Mouse (Mus musculus): Measurements from ENCODE around the gene Klf1. TPM values are rescaled to one million over a fixed set of nuclear protein-coding genes. Genes with fewer than 3 reads are reported as not detected.

Gene Klf1
- total and polyA plus RNA-seq, 3 experiments, result 0.08 to 0.16 TPM; not detected in 1

DNA sequence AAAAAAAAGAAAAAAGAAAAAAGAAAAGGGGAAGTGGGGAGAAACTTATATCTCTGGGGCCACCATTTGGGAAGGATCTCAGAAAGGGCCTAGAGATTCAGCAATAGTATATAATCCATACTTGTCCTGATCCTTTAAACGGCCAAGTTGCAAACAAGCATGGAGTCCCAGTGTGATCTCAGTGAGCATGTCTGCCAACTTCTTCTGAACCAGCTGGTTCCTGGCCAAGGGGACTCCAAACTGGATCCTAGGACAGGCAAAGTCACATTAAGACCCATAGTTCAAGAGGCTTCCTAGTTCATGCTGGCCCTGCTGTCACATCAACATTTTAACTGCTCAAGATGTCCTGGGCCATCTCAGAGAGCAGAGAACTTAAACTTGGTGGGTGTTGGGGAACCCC is 12.6 kb upstream of the Klf1 start:
- no peaks in the 10 kb centered on the region for H3K27me3 ChIP-seq (ENCODE audit: control insufficient read depth, insufficient read depth, low read length)
- H3K27ac ChIP-seq, result no peak overlapping the region
- 81% methylated on average over 1 of the region's 1 CpGs for WGBS
- TF ChIP-seq CTCF (IDR thresholded peaks at IDR 0.05) (no peak), POLR2A (IDR thresholded peaks at IDR 0.05; ENCODE audit: insufficient read depth, low read depth, low read length) (no peak), EP300 (IDR thresholded peaks at IDR 0.05; ENCODE audit: insufficient read depth, low read depth, low read length) (no peak)
- no peak overlapping the region for H3K4me3 ChIP-seq
- no peak overlapping the region for H3K9ac ChIP-seq (ENCODE audit: low read depth, low read length)
- H3K4me1 ChIP-seq (ENCODE audit: control insufficient read depth, insufficient read depth, low read length), result no peaks in the 10 kb centered on the region
- DNase-seq, result no peak
- H3K36me3 ChIP-seq (ENCODE audit: control insufficient read depth, insufficient read depth, low read length), result no peaks in the 10 kb centered on the region; the same call in 1 of the 2 replicates
- intact Hi-C loops (cut with DNase I), result no loop called here
- no peaks in the 10 kb centered on the region for H3K79me2 ChIP-seq (replicated peaks; ENCODE audit: control insufficient read depth, insufficient read depth, low read length)

DNA sequence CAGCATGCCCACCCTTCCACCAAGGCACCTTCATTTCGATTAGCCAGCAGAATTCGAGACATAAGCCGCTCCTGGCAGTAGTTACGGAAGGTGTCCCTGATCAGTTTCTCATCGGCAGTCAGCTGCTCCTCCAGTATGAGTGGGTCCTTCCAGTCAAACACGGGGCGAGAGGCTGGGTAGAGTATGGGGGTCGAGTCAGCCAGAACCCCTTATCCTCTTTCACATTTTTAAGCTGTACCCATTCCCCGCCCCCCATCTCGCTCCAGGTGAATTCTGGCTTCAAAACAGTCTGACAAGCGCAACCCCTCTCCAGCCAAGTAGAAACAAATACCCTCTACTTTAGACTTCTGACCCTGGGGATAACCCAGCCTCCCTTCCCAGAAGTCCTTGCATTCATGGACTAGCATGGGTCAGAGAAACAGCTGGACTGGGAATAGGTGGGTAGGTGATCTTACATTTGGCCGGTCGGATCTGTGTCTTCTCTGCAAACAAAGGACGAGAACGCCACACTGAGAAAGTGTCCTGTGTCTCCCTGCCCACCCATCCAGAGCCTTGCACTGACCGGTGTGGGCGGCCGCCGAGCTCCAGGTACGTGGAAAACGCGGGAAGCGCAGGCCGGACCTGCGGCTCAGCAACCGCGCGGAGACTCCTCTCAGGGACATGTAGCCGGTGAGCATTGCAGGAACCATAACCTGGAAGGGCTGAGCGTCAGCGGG is 8.6 kb upstream of the Klf1 start:
- intact Hi-C loops (cut with DNase I), result no loop called here
- TF ChIP-seq CTCF (IDR thresholded peaks at IDR 0.05) (no peak), EP300 (IDR thresholded peaks at IDR 0.05; ENCODE audit: insufficient read depth, low read depth, low read length) (no peak), POLR2A (IDR thresholded peaks at IDR 0.05; ENCODE audit: insufficient read depth, low read depth, low read length) (no peak)
- H3K4me1 ChIP-seq (ENCODE audit: control insufficient read depth, insufficient read depth, low read length), result no peaks in the 10 kb centered on the region
- no peaks in the 10 kb centered on the region for H3K27me3 ChIP-seq (ENCODE audit: control insufficient read depth, insufficient read depth, low read length)
- no peak for DNase-seq
- 12% methylated on average over 31 of the region's 31 CpGs for WGBS
- H3K27ac ChIP-seq, result peak overlapping the region; percentile 76
- H3K36me3 ChIP-seq (ENCODE audit: control insufficient read depth, insufficient read depth, low read length), result no peaks in the 10 kb centered on the region
- no peaks in the 10 kb centered on the region for H3K79me2 ChIP-seq (replicated peaks; ENCODE audit: control insufficient read depth, insufficient read depth, low read length)
- peak overlapping the region; percentile 67 for H3K4me3 ChIP-seq
- H3K9ac ChIP-seq (ENCODE audit: low read depth, low read length), result peak overlapping the region; percentile 60

DNA sequence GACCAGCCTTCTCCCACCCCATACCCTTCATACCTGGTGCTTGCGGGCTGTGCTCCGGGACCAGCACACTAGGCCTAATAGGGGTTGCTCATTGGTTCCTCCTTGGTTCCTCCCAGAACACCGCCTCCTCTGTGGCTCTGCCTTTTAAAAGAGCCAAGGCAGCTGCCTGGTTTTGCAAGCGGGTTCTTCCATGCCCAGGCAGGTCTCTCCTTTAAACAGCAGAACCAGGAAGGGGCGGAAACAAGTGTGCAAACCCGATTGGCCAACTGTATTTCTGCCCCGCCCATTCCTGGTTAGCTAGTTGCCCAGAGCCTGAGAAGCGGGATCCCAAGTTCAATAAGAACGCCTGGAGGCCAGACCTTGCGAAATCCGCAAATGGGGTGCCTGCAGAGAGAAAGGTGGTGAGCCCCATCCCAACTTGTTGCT is 8.0 kb upstream of the Klf1 start, which contains the start of gene Gcdh:
Gene Gcdh (minus strand): TSS at position 213 of the 426 bp plus-strand sequence.
- WGBS, result under 1% methylated on average over 11 of the region's 11 CpGs
- intact Hi-C loops (cut with DNase I), result no loop called here
- Histone ChIP-seq H3K79me2 (replicated peaks; ENCODE audit: control insufficient read depth, insufficient read depth, low read length) (no peaks in the 10 kb centered on the region), H3K4me3 (peak within 1 kb of the TSS; percentile 67), H3K36me3 (ENCODE audit: control insufficient read depth, insufficient read depth, low read length) (no peaks in the 10 kb centered on the region), H3K27ac (peak within 1 kb of the TSS; percentile 76), H3K27me3 (ENCODE audit: control insufficient read depth, insufficient read depth, low read length) (no peaks in the 10 kb centered on the region), H3K9ac (ENCODE audit: low read depth, low read length) (peak within 1 kb of the TSS; percentile 64), H3K4me1 (ENCODE audit: control insufficient read depth, insufficient read depth, low read length) (no peaks in the 10 kb centered on the region)
- DNase-seq, result peak; percentile 91 to 95
- TF ChIP-seq CTCF (IDR thresholded peaks at IDR 0.05), result no peak
- 0 out of 2 replicates have a peak, but pooled peaks have one; percentile 56 for TF ChIP-seq EP300 (IDR thresholded peaks at IDR 0.05; ENCODE audit: insufficient read depth, low read depth, low read length)
- TF ChIP-seq POLR2A (IDR thresholded peaks at IDR 0.05; ENCODE audit: insufficient read depth, low read depth, low read length), result peak; percentile 76

DNA sequence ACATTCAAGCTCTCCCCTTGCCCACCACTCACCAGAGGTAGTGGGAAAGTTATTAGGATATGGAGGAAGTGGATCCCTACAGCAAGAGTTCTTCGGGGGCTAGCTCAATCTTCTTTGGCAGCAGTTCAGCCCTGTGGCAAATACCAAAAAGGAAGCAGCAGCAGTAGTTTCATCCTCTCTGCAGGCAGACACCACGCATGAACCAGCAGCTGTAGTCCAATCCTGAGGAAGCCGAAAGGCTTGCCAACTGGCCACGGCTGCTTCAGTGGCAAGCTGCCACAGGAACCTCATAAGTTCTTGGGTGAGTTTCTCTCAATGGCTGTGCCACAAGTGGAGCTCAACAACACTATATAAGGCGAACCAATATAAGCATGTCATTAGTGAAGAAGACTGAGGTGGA is 5.8 kb upstream of the Klf1 start:
- DNase-seq, result no peak
- Histone ChIP-seq H3K4me3 (no peak overlapping the region), H3K79me2 (replicated peaks; ENCODE audit: control insufficient read depth, insufficient read depth, low read length) (no peaks in the 10 kb centered on the region), H3K36me3 (ENCODE audit: control insufficient read depth, insufficient read depth, low read length) (no peaks in the 10 kb centered on the region), H3K27me3 (ENCODE audit: control insufficient read depth, insufficient read depth, low read length) (no peaks in the 10 kb centered on the region), H3K4me1 (ENCODE audit: control insufficient read depth, insufficient read depth, low read length) (no peaks in the 10 kb centered on the region), H3K9ac (ENCODE audit: low read depth, low read length) (no peak overlapping the region), H3K27ac (no peak overlapping the region)
- 79% methylated on average over 5 of the region's 5 CpGs for WGBS
- intact Hi-C loops (cut with DNase I), result no loop called here
- no peak for TF ChIP-seq POLR2A (IDR thresholded peaks at IDR 0.05; ENCODE audit: insufficient read depth, low read depth, low read length)
- TF ChIP-seq CTCF (IDR thresholded peaks at IDR 0.05), result no peak
- TF ChIP-seq EP300 (IDR thresholded peaks at IDR 0.05; ENCODE audit: insufficient read depth, low read depth, low read length), result no peak

DNA sequence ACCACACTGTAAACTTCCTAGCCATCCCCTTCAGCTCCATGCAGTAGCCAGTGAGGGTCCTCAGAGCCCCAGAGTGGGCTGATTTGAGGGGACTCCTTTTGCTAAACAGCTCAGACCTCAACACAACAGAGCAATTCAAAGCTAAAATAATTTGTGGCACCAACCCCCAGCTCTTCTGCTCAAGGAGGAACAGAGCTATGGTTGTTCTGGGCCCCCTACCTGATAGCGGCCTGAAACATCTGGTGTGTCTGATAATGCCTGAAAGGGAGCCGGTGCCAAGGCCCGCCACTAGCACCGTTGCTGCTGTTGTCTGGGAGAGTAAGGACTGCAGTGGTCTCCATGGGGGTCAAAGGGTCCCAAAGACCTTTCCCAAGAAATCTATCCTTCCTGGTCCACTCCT is 657 bp upstream of the Klf1 start:
- H3K9ac ChIP-seq (ENCODE audit: low read depth, low read length), result no peak overlapping the region
- WGBS, result 41% methylated on average over 4 of the region's 4 CpGs
- no peaks in the 10 kb centered on the region for H3K27me3 ChIP-seq (ENCODE audit: control insufficient read depth, insufficient read depth, low read length)
- no peak for DNase-seq
- no peak overlapping the region for H3K27ac ChIP-seq
- no peak for TF ChIP-seq CTCF (IDR thresholded peaks at IDR 0.05)
- no peak for TF ChIP-seq EP300 (IDR thresholded peaks at IDR 0.05; ENCODE audit: insufficient read depth, low read depth, low read length)
- TF ChIP-seq POLR2A (IDR thresholded peaks at IDR 0.05; ENCODE audit: insufficient read depth, low read depth, low read length), result no peak
- H3K4me3 ChIP-seq, result no peak overlapping the region
- no peaks in the 10 kb centered on the region for H3K36me3 ChIP-seq (ENCODE audit: control insufficient read depth, insufficient read depth, low read length)
- H3K4me1 ChIP-seq (ENCODE audit: control insufficient read depth, insufficient read depth, low read length), result peaks cover 4% of the 10 kb centered on the region
- intact Hi-C loops (cut with DNase I), result loop anchor here (5.0 kb wide), 1 partner anchor 54 kb away; the partner anchor contains the start of gene Calr
- H3K79me2 ChIP-seq (replicated peaks; ENCODE audit: control insufficient read depth, insufficient read depth, low read length), result no peaks in the 10 kb centered on the region

DNA sequence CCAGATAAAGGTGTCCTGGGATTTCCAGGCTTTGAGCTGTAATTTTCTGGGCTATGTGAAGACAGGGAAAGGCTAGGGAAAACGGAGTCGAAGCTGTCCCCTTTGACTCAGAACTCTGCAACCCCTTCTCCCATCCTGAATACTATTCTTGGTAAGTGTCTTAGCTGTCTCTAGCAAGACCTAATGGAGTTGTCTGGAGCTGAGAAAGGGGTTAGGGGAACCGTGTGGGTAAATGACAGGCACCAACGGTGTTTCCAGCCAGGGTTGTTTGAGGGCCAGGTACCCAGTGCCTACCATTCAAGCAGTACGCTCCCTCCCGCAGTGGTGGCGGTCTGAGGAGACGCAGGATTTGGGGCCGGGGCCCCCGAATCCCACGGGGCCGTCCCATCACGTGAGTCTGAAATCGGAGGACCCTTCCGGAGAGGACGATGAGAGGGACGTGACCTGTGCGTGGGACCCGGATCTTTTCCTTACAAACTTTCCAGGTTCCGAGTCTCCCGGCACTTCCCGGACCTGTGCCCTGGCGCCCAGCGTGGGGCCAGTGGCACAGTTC is 715 bp downstream of the Klf1 start:
- WGBS, result 14% methylated on average over 24 of the region's 24 CpGs
- Histone ChIP-seq H3K36me3 (ENCODE audit: control insufficient read depth, insufficient read depth, low read length) (no peaks in the 10 kb centered on the region), H3K9ac (ENCODE audit: low read depth, low read length) (peak overlapping the region; percentile 80), H3K79me2 (replicated peaks; ENCODE audit: control insufficient read depth, insufficient read depth, low read length) (no peaks in the 10 kb centered on the region), H3K4me3 (peak overlapping the region; percentile 76), H3K27me3 (ENCODE audit: control insufficient read depth, insufficient read depth, low read length) (no peaks in the 10 kb centered on the region), H3K27ac (peak overlapping the region; percentile 75), H3K4me1 (ENCODE audit: control insufficient read depth, insufficient read depth, low read length) (peaks cover 4% of the 10 kb centered on the region)
- intact Hi-C loops (cut with DNase I), result loop anchor here (5.0 kb wide), 1 partner anchor 55 kb away; the partner anchor contains the start of gene Calr
- no peak for DNase-seq
- TF ChIP-seq EP300 (IDR thresholded peaks at IDR 0.05; ENCODE audit: insufficient read depth, low read depth, low read length) (no peak), CTCF (IDR thresholded peaks at IDR 0.05) (no peak), POLR2A (IDR thresholded peaks at IDR 0.05; ENCODE audit: insufficient read depth, low read depth, low read length) (no peak)
